In genomic region chr4:34577028-34577427, GRCm38 (mm10) we compare ENCODE assay signal across 15 mouse cellular contexts. TPM values are rescaled to one million over a fixed set of nuclear protein-coding genes. Genes with fewer than 3 reads are reported as not detected.
DNase-seq lines count a peak whose midpoint lies in the region; ATAC-seq and TF ChIP-seq lines count a peak whose summit lies in the region.
"Had no signal": no experiment of that assay in that cellular context is flagged by ENCODE, and none has a peak within 500 bp of the region (broad histone marks: within the 10 kb centered on the region; RNA-seq: fewer than 3 reads in every experiment).

No protein-coding gene starts in this region.

- TF ChIP-seq CTCF in gastrocnemius, adult 2 months (IDR thresholded peaks at IDR 0.05) = peak; percentile 30; the same call in 1 of the 2 replicates
- TF ChIP-seq CTCF in lung, embryonic 14.5 days (IDR thresholded peaks at IDR 0.05; ENCODE audit: low read depth) = peak; percentile 35; the same call in 1 of the 2 replicates

- DNase-seq in gastrocnemius, adult 2 months = no peak
- no peak for DNase-seq in gastrocnemius, postnatal 10 days
- peak; percentile 33 for DNase-seq in lung, embryonic 14.5 days
- DNase-seq in lung, postnatal 25 days (ENCODE audit: low spot score) = no peak
- peak; percentile 32 for DNase-seq in R1 (ENCODE audit: low read depth, low spot score)
- DNase-seq in retina, embryonic 14.5 days (ENCODE audit: low spot score) = peak; percentile 40
- no peak for DNase-seq in spleen, adult 18-20 months
- DNase-seq: cerebellum, adult 2 months; heart, adult 11 months; heart, postnatal 4 days; kidney, postnatal 10 days had no signal

- WGBS in lung, embryonic 14.5 days = 94% methylated on average over 2 of the region's 2 CpGs
- WGBS in forebrain, embryonic 12.5 days = 95% methylated on average over 2 of the region's 2 CpGs

- H3K9ac ChIP-seq in lung, embryonic 14.5 days = no peak overlapping the region
- H3K9ac ChIP-seq in forebrain, embryonic 12.5 days = no peak overlapping the region
- H3K9ac ChIP-seq: embryonic facial prominence, embryonic 12.5 days; neural tube, embryonic 12.5 days had no signal

- peak overlapping the region; percentile 56 for H3K27ac ChIP-seq in gastrocnemius, adult 2 months
- no peak overlapping the region for H3K27ac ChIP-seq in lung, embryonic 14.5 days (ENCODE audit: low read depth)
- no peak overlapping the region for H3K27ac ChIP-seq in forebrain, embryonic 12.5 days
- H3K27ac ChIP-seq: embryonic facial prominence, embryonic 12.5 days; neural tube, embryonic 12.5 days had no signal

- H3K4me1 ChIP-seq in lung, embryonic 14.5 days (ENCODE audit: insufficient read depth) = no peaks in the 10 kb centered on the region
- no peaks in the 10 kb centered on the region for H3K4me1 ChIP-seq in forebrain, embryonic 12.5 days
- H3K4me1 ChIP-seq: embryonic facial prominence, embryonic 12.5 days; neural tube, embryonic 12.5 days had no signal

- peaks cover 86% of the 10 kb centered on the region for H3K36me3 ChIP-seq in lung, embryonic 14.5 days (ENCODE audit: insufficient read depth)
- peaks cover 85% of the 10 kb centered on the region for H3K36me3 ChIP-seq in forebrain, embryonic 12.5 days (replicated peaks)

- H3K27me3 ChIP-seq in lung, embryonic 14.5 days (ENCODE audit: insufficient read depth, low read length) = no peaks in the 10 kb centered on the region
- H3K27me3 ChIP-seq in forebrain, embryonic 12.5 days = no peaks in the 10 kb centered on the region
- H3K27me3 ChIP-seq: embryonic facial prominence, embryonic 12.5 days; neural tube, embryonic 12.5 days had no signal

- no peak overlapping the region for H3K4me2 ChIP-seq in lung, embryonic 14.5 days
- H3K4me2 ChIP-seq in forebrain, embryonic 12.5 days = no peak overlapping the region
- H3K4me2 ChIP-seq: embryonic facial prominence, embryonic 12.5 days; midbrain, embryonic 11.5 days; neural tube, embryonic 12.5 days had no signal

- H3K4me3 ChIP-seq in gastrocnemius, adult 2 months = no peak overlapping the region
- no peak overlapping the region for H3K4me3 ChIP-seq in lung, embryonic 14.5 days (ENCODE audit: low read depth, low read length)
- no peak overlapping the region for H3K4me3 ChIP-seq in forebrain, embryonic 12.5 days (replicated peaks)
- H3K4me3 ChIP-seq: embryonic facial prominence, embryonic 12.5 days; neural tube, embryonic 12.5 days had no signal

- no peaks in the 10 kb centered on the region for H3K9me3 ChIP-seq in lung, embryonic 14.5 days (ENCODE audit: low read depth, low read length)
- no peaks in the 10 kb centered on the region for H3K9me3 ChIP-seq in forebrain, embryonic 12.5 days
- H3K9me3 ChIP-seq: embryonic facial prominence, embryonic 12.5 days; neural tube, embryonic 12.5 days had no signal

- intact Hi-C loops in gastrocnemius, adult 2 months (cut with DNase I) = no loop called here

- no peak; the same call in 1 of the 2 replicates for ATAC-seq in lung, embryonic 14.5 days (ENCODE audit: insufficient read depth)
- no peak for ATAC-seq in forebrain, embryonic 12.5 days (ENCODE audit: low FRiP score)

RNA-seq across cellular contexts. Expression of gene Akirin2, which starts 26.3 kb away (rescaled TPM):
- 10 to 100 TPM; 42.9 to 60.6 TPM for total RNA-seq in gastrocnemius, adult 2 months (2021)
- total RNA-seq in gastrocnemius, postnatal 10 days (2021) = 10 to 100 TPM; 59.6 to 71.3 TPM
- 56.1 and 60.0 TPM in 2 replicates for polyA plus RNA-seq in lung, embryonic 14.5 days (2014; fragmentation: Nextera tagmentation; extraction: Ambion mirVana)
- polyA plus RNA-seq in forebrain, embryonic 12.5 days (2016; fragmentation: Nextera tagmentation; extraction: Ambion mirVana) = 111 and 118 TPM in 2 replicates

RNA-seq across cellular contexts. Expression of gene Orc3, which starts 37.7 kb away (rescaled TPM):
- 10 to 100 TPM; 38.2 to 38.9 TPM for total RNA-seq in gastrocnemius, adult 2 months (2021)
- 10 to 100 TPM; 33.3 to 40.4 TPM for total RNA-seq in gastrocnemius, postnatal 10 days (2021)
- polyA plus RNA-seq in lung, embryonic 14.5 days (2014; fragmentation: Nextera tagmentation; extraction: Ambion mirVana) = 105 and 108 TPM in 2 replicates
- polyA plus RNA-seq in forebrain, embryonic 12.5 days (2016; fragmentation: Nextera tagmentation; extraction: Ambion mirVana) = 118 and 120 TPM in 2 replicates

RNA-seq across cellular contexts. Expression of gene Rars2, which starts 37.7 kb away (rescaled TPM):
- total RNA-seq in gastrocnemius, adult 2 months (2021) = 10 to 100 TPM; 18.2 to 22.1 TPM
- total RNA-seq in gastrocnemius, postnatal 10 days (2021) = 10 to 100 TPM; 21.9 to 23.9 TPM
- polyA plus RNA-seq in lung, embryonic 14.5 days (2014; fragmentation: Nextera tagmentation; extraction: Ambion mirVana) = 57.5 and 61.8 TPM in 2 replicates
- 76.0 and 83.7 TPM in 2 replicates for polyA plus RNA-seq in forebrain, embryonic 12.5 days (2016; fragmentation: Nextera tagmentation; extraction: Ambion mirVana)

Comparison
In these comparisons a context has a peak if more than half of its experiments do, and no peak if none do; other contexts are left out.
1. DNase-seq: peak in lung, embryonic 14.5 days (single experiment), R1 (single experiment) and retina, embryonic 14.5 days (single experiment); none in gastrocnemius, adult 2 months (single experiment), gastrocnemius, postnatal 10 days (single experiment), lung, postnatal 25 days (single experiment) and spleen, adult 18-20 months (0 of 2).